Mouse (Mus musculus): ENCODE data around the gene Entpd6.

The Entpd6 gene

GRCm38 (mm10) chr2:150748854-150749253, at the start of gene Entpd6:
Entpd6 (plus strand) TSS chr2:150749042.
- DNase-seq, result peak; percentile 94

DNA sequence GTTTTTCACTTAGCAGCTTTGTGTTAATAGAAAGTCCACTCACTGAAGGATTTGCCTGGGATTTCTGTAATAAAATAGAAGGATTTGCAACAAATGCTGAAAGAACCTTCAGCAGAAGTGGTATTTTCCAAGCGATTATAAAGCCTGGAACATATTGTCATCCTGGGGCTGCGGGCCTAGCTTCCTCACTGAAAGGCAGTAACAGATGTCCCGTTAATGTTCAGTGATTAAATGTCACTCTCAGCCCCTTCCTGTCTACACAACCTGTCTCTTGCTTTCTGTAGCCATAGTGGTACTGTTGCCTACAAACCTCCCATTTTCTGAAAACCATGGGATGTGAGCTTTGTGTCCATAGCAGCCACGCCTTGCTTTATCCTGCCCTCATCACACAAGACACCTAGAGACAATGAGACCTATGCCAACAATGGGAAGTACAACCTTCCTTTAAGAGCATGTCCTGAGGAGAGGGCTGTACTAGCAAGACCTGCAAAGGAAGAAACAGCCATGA, 36.6 kb upstream of the Entpd6 start:
- no peak for DNase-seq

GRCm38 (mm10) chr2:150735756-150736576, 12.9 kb upstream of the Entpd6 start:
- DNase-seq, result no peak

GRCm38 (mm10) chr2:150737881-150738280, 11.0 kb upstream of the Entpd6 start:
- DNase-seq, result no peak

DNA sequence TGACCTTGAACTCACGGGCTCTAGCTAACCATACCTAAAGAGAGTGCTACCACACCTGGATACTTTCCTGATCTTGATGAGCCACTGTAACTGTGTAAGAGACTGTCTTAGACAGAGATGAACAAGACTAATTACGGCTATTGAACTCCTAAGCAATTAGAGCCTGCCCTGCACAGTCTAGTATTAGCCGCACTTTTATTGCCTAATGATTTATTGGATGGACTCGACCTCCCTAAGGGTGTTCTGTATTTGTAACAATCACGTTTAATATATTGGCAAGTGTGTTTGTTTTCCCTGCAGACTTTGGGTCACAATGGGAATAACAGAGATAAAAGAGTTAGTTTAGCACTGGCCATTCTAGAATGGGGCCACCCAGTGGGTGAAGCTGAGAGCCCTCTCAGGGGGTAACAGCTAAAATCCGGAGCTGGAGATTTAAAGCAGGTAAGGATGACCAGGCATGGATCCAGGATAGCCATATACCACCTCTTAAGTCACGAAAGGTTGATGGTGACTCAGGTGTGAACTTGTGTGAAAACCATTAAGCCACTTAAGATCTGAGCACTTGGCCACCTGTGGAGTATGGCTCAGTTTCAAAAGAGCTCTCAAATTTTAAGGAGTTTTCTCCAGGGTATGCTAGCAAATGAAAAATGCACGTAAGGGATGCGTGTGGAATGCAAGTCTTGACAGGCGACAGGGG, 8.5 kb upstream of the Entpd6 start:
- no peak for DNase-seq

- no peak for DNase-seq
Measured at GRCm38 (mm10) chr2:150741405-150741804, 7.4 kb upstream of the Entpd6 start.

DNA sequence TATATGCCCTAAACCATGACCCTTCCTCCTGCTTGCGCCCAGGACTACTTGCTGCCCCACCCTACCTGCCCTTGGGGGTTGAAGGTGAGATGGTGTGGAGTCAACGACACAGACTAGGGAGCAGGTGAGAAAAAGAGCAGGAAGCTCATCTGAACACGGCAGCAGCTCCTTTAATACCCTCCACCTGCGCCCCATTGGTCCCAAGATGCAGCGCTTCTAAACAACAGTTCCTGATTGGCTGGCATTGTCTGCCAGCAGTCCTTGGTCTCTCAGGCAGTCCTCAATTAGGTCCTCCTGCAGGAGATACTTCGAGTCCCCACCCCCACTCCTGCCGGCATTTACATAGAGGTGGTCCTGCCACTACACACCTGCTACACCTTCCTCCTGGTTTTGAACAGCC, 3.8 kb upstream of the Entpd6 start:
- no peak for DNase-seq

- DNase-seq, result no peak
Measured at GRCm38 (mm10) chr2:150749283-150749682, 441 bp downstream of the Entpd6 start.

- DNase-seq, result no peak
Measured at GRCm38 (mm10) chr2:150750129-150750979, 1.5 kb downstream of the Entpd6 start.

GRCm38 (mm10) chr2:150755016-150755415, 6.2 kb downstream of the Entpd6 start:
- no peak for DNase-seq

DNA sequence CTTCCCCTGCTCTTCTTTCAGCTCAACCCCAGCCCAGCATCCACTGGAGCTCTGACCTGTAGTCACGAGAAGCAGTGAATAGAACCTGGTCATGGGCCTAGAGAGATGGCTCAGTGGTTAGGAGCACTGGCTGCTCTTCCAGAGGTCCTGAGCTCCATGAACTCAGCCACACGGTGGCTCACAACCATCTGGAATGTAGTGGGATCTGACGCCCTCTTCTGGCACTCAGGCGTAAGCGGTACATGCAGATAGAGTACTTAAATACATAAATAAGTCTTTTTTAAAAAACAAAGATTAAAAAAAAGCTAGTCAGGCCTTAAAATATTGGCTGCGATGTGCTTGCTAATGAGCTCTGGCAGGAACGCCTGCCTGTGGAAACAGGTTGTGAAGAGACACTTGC, 12.6 kb downstream of the Entpd6 start:
- DNase-seq, result no peak

DNA sequence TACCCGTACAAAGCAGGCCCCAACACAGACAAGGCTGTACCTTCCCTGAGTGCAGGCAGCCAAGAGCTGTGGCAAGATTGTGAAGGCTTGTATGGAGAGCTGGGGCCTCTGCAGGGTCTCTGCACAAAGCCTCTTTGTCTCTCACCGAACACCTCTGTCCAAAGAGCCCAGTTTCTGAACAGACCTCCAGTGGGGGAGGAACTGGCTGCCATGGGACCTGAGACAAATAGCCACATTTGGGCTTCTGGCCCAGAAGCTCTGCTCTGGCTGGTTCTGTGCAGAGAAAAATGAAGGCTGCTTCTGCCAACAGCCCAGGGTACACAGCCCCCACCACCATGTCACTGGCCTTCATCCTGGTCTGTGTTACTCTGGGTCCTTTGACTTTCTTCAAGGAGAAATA, 16.8 kb downstream of the Entpd6 start:
- peak in 1 of 2 experiments; percentile 34 for DNase-seq

DNA sequence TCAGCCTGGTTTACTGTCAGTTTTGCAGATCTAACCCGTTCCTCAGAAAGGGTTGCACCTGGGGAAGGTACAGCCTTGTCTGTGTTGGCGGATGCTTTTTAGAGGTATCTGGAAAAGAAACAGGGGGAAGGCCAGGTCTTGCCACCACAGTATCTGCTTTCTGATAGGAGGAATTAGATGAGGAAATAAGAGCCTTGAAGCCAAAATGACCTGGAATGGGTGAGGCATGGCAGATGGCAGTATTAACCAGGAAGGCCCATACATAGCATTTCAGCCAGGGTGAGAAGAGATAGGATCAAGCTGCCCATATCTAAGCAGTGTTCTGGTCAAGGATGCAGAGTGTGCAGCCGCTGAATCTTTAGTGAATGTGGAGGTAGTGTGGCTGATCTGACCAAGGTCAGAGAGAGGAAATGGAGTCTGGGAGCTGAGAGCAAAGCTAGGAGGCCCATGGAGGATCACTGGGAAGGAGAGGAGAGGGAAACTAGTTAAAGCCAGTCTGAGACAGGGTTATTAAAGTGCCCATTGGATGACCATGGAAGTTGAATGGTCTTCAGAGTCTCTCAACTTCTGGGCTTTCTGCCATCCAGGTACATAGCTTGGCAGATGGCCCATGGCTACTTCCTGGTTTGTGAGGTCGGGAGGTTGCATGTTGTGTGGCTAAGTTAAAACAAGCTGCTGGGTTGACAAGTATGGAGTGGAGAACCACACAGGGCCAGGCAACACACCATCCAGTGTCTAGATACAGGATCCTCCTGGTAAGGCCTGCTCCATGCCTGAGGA, 17.4 kb downstream of the Entpd6 start:
- DNase-seq, result peak in 1 of 2 experiments; percentile 28

GRCm38 (mm10) chr2:150768678-150769077, 19.8 kb downstream of the Entpd6 start:
- no peak for DNase-seq

- peak; percentile 27 to 36 for DNase-seq
Measured at GRCm38 (mm10) chr2:150770747-150771146, 21.9 kb downstream of the Entpd6 start.

DNA sequence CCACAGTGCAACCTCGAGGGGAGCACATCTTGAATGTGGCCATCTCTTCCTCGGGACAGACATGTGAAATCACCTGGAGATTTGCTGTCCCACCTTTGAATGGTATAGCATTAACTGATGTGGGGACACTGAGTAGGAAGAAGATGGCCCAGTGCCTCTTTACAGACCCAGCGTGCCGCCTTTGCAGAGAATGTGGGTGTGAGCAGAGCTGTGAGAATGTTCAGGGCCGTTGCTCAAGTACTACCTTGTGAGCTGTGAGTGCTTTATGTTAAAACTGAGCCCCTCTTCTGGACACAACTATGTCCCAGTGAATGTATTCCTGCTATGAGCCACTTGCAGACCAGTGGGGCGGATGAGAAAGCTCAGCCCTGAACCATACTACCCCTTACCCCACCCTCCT, 22.3 kb downstream of the Entpd6 start:
- DNase-seq, result no peak

DNA sequence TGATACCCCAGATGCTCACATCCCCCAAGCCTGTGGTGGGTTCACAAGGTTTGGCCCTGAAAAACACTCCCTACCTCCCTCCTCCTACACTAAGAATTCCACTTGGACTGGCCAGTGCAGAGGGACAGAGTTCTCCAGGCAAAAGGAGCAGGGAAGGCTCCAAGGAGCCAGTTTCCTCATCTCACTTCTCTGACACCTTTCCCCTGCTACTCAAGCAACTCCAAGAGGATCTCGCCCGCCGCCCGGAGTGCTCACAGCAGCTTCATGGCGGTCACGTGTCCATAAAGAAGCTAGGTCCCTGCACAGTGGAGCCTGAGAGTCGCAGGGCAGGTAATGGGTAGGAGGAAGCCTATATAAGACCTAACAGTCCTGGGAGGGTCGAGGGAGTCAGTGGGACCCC, 23.2 kb downstream of the Entpd6 start:
- DNase-seq, result no peak

DNA sequence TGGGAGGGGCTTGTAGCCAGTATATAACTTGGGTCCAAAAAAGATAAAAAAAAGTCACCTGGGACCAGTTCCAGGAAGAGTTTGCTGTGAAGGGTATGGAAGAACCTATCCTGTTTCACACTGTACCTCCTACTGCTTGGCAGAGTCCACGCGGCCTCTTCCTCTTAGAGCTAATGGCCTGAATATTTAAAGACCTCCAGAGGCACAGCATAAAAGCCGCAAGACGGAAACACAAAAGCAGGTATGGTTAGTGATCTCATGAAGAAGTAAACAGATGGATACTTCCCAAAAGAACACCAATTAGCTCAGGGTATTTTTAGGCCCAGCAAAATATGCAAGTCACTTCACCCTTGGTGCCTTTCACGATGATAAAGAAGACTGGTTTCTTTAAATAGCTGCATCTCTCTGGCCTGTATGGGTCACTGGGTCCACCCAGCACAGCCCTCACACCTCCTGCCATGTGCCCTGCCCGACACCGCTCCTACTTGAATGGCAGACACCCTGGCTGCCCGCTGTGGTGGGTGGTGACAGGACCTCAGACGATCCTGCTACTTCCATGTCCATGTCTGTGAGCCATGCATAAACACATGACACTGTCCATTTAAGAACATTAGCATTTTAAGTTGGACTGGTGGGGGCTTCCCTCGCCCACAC, 23.8 kb downstream of the Entpd6 start:
- no peak for DNase-seq

GRCm38 (mm10) chr2:150782801-150783200, 34.0 kb downstream of the Entpd6 start:
- no peak for DNase-seq

GRCm38 (mm10) chr2:150786251-150787180, 37.7 kb downstream of the Entpd6 start, which contains the start of gene Pygb:
Pygb (plus strand) TSS chr2:150786735.
- peak; percentile 82 to 84 for DNase-seq
